Mouse (Mus musculus): ENCODE measurements around the gene Faap100.
"Not testable (repeated sequence)": the region's sequence is repeated elsewhere in the genome, so short reads cannot be mapped to it uniquely, and the experiment has no call there.

Gene Faap100

DNA sequence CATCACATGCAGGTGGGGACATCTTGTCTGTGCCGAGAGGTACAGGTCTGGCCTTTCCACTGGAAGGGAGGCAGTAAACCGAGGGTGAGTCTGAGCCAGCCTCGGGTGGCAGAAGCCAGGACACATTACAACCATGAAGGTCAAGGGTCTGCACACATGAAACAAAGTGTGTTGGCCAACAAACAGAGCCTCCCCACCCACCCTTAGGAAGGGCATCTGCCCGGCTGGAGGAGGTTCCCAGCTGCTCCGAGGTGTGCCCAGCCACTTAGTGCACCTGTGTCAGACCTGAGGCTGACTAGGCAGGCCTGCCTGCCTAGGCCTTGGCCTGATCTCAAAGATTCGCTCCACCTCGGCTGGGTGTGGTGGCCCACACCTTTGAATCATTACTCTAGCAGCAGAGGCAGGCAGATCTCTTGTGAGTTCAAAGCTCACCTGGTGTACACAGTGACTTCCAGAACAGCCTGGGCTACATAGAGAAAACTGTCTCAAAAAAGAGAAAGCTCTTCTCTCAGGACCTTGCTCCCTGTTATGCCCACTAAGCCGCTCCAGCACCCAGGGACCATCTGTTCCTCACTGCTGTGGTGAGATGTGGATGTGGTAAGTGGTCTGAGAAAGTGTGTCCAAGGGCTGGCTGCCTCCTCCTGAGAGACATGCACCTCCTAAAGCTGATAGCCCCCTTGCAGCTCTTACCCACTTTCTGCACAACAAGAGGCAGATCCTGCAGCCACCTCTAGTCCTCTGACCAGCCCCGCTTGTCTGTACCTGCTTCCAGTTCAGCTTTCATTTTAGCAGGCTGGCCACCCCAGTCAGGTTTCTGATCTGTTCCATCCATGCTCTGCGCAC, 27.1 kb downstream of the Faap100 start:
- DNase-seq (ENCODE audit: low spot score): no peak

DNA sequence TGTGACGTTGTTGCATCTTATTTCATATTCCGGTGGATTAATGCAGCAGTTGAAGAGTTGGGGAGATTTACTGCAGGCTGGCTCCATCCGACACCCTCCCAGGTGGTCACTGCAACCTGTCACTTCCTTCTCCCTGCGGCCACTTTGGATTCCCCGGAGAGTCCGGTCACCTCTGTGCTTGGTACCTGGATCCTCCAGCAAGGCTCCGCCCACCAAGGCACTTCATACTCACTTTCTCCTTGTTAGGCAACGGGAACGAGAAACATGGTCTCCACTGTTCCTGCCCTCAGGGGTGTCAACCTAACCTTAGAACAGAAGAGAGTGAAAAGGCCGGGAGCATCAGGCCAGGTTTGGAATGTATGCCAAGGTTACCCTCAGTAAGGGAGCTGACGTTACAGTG, 27.9 kb downstream of the Faap100 start:
- DNase-seq (ENCODE audit: low spot score): no peak

DNA sequence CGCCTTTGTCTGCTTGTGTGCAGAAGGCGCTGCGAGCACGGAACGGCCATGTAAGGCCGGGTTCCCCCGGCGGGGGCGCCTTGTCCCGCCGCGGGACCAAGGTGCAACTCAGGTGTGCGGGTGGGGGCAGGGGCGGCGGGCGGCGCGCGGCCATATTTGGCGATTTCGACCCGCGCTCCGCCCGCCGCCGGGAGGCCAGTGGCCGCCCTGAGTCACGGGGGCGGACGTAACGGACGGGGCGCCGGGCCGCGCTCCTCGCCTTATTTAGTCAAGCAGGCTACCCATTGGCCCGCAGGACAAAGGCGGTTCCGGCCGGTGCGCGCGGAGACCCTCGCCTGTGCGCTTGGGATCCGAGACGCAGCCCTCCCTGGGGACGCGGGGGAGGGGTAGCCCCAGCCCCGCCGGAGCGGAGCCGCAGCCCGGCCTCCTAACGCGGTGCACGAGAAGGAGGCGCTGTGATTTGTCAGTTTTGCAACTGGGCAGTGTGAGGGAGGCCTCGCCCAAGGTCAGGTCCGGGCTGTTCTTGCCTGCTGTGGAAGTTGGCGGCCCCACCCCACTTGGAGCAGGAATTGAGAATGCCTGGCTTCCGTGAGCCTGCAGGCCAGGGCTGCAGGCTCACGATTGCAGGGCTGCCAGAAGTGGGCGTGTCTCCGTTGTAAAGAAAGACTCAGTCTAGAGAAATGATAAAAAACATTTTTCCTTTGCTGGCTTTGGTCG, 28.4 kb downstream of the Faap100 start:
- DNase-seq (ENCODE audit: low spot score): peak; percentile 92

DNA sequence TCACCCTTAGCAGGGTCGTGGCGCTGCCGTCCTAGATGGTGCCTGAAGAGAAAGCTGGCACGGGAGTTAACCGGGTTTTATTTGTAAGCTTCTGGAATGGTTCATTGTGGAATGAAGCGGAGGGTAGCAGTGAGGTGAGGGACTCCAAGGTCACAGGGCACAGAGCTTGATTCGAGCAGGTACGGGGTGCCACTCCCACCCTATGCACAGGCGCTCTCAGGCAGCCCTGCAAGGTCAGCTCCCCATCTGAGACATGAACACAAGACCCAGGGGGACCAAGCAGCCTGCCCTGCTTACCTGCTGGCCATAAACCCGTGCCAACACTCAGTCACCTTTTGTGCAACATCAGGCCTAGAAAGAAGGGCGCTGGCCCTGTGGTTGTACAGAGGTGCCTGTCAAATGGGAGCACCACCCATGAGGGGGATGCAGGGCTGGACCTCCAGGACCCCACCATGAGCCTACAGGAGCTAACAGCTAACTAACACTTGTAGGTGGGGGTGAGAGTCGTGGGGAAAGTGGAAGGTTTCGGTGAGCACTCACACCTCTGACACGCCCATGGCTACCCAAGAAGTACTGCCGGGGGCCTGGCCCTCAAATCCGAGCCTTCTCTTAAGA, 29.1 kb downstream of the Faap100 start:
- peak; percentile 63 for DNase-seq (ENCODE audit: low spot score)

DNA sequence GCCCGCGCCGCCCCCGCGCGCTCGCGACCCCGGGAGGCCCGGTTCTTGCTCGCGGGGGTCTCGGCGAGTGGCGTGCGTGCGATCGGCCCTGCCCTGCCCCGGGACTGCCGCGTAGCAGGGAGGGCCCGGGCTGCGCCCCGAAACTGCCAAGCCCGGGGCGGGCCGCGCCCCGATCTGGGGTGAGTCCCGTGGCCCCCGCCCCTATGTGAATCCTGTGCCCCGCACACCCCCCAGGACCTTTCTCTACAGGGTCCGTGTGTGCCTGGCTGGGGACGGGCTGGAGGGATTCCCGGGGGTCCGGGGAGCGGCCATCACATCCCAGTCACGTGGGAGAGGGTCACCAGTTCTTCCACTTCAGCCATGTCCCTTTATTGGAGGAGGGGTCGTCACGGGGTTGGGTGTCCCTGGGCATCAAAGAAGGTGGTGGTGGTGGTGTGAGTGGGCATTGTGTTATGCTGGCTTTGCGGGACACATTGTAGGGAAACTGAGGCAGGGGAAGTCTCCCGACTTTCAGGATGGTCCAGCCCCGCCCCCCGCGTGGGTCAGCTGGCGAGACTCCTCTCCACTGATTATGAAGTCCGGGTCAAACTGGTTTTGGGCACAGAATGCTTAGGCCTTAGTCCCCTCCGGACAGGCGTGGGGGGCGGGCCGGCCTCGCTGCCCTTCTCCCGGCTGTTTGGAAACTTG, 29.7 kb downstream of the Faap100 start:
- DNase-seq (ENCODE audit: low spot score): peak; percentile 75

DNA sequence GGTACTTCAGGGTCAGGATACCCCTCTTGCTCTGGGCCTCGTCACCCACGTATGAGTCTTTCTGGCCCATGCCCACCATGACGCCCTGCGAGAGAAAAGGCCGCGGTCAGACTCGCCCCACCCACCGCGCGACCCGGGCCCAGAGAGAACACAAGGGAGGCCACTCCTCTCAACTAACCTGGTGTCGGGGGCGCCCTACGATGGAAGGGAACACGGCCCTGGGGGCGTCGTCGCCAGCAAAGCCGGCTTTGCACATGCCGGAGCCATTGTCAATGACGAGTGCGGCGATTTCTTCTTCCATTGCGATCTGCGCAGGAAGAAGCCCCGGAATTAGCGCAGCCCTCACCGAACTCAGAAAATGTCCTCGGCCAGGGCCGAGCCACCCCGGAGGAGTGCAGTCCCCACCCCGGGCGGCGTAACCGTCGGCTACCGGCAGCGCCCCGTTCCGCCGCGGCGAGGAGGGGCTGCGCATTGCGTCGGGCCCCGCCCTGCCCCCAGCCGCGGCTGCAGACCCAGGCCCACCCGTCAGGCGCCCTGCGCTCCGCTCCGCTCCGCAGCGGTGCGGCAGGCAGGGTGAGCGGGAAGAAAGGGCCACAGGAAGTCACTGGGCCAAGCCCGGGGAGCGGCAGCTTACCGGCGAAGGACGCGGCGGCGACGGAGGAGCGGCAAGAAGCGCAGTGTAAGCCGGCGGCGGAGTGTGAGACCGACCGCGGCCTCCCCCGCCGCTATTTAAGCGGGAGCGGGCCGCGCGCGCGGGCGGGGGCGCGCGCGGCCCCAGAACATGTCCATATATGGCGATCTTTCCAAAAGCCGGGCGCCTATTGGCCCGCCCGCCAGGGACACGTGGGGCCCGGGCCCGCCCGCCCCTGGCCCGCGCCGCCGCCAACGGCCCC, 30.5 kb downstream of the Faap100 start, which contains the start of gene Actg1:
Gene Actg1 (minus strand): TSS at position 752 of the 893 bp plus-strand sequence.
- peak; percentile 88 for DNase-seq (ENCODE audit: low spot score)

DNA sequence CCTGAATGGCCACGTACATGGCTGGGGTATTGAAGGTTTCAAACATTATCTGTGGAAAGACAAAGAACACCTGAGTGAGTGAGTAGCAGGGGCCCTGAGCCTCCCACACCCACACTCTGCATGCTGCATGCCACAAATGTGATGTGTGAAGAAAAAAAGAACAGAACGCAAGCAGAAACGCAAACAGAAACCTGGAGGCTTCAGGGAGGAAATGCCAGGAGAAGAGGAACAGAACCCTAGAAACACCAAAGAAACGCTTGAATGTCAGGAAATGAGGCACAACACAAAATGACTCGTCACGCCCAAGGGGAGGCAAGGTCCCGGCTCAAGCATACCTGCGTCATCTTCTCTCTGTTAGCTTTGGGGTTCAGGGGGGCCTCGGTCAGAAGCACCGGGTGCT, 31.3 kb downstream of the Faap100 start:
- DNase-seq (ENCODE audit: low spot score): no peak

DNA sequence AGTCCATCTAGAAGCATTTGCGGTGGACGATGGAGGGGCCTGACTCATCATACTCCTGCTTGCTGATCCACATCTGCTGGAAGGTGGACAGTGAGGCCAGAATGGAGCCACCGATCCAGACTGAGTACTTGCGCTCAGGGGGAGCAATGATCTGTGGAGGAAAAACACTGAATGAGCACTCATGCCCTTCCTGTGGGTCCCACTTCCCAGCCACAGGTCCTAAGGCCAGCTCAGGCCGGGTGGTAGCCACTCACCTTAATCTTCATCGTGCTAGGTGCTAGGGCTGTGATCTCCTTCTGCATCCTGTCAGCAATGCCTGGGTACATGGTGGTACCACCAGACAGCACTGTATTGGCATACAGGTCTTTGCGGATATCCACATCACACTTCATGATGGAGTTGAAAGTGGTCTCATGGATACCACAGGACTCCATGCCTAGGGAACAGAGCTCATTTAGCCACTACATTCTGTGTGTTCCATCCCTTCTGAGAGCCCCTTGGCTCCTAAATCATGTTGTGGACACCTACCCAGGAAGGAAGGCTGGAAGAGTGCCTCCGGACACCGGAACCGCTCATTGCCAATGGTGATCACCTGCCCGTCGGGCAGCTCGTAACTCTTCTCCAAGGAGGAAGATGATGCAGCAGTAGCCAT, 32.1 kb downstream of the Faap100 start:
- not testable (repeated sequence) for DNase-seq (ENCODE audit: low spot score)

DNA sequence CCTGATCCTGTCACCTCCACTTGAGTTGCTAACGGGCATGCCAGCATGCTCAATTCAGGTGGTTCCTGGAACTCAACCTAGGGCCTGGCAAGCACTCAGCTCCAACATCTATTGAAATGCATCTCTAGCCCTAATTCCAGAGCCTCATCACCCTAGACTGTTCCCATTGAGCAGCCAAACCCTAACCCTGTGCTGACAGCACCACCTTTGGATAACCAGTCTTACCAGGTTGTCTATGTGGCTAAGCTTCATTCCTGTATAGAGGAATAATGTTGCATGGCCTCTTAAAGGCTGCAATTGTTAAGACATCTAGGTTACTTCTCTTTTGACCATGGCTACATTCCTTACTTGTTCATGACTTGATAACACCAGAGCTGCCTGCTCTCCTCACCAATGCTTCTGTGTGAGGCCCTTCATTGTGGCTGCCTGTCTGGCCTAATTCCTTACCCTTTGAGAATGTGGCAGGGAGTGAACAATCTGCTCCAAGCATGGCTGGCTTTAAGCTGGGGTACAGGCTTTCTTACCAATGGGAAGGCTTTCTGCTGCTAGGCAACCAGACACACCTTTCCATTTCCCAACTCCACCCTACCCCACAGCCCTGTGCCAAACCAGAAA, 33.4 kb downstream of the Faap100 start:
- no peak for DNase-seq (ENCODE audit: low spot score)

DNA sequence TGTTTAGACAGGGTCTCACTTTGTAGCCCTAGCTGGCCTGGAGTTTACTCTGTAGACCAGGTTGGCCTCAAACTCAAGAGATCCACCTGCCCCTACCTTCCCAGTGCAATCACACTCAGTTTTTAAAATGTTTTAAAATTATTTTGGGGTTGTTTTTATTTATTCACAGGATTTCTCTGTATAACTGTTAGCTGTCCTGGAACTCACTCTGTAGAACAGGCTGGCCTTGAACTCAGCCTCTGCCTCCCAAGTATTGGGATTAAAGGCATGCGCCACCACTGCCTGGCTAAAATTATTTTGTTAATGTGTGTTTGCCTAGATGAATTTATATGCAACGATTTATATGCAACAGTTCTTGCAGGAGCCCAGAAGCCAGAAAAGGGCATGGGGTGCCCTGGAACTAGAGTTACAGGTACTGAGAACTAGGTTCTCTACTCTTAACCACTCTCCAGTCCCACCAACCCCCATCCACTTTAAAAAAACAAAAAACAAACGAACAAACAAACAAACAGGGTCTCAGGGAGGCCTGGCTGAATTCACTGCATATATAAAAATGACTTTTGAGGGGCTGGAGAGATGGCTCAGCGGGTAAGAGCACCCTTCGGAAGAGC, 34.1 kb downstream of the Faap100 start:
- DNase-seq (ENCODE audit: low spot score): no peak

DNA sequence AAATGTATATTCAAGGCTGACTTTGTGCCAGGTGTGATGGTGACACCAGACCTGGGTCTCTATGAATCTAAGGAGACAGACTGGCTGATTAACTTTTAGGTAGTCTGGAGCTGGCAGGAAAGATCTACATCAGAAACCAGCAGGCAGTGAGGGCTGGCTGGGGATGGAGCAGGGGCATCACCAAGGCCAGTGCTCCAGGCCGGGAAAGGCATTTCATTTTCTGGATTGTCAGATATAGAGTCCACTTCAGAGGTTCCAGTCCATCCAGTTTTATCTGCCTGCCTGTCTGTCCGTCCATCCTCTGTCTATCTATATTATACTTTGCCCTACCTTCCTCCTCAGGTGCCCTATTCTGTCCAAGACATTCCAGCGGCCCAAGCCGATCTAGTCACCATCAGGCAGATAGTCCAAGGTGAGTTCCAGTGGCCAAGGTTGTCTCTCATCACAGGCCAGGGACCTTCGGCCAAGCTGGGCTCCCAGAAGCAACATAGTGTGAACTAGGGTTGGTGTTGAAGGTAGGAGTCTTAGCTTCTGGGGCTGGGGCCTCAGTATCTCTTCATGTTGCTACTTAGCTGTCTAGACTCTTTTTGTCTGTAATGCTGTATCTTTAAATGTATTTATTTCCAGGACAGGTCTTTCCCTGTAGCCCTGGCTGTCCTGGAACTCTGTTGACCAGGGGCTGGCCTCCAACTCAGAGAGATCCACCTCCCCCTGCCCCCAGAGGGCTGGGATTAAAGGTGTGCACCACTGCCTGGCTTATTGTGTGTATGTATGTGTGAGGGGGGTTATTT, 34.9 kb downstream of the Faap100 start:
- DNase-seq (ENCODE audit: low spot score): no peak

DNA sequence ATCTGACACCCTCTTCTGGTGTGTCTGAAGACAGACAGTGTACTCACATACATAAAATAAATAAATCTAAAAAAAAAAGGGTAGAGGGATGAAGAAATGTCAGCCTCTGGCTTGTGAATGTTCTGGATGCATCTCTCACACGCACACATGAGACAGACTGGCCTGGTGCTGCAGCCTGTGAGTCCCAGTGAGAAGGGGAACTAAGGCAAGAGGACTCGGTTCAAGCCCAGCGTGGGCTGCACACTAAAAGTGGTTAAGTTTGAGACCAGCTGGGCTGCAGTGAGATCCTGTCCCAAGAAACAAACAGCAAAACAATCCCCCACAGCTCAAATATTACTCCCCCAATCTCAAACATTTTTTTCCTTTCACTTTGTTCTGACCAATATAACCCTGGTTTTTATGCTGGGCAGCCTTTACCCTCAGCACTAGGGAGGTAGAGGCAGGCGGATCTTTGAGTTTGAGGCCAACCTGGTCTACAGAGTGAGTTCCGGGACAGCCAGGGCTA, 35.9 kb downstream of the Faap100 start:
- no peak for DNase-seq (ENCODE audit: low spot score)

DNA sequence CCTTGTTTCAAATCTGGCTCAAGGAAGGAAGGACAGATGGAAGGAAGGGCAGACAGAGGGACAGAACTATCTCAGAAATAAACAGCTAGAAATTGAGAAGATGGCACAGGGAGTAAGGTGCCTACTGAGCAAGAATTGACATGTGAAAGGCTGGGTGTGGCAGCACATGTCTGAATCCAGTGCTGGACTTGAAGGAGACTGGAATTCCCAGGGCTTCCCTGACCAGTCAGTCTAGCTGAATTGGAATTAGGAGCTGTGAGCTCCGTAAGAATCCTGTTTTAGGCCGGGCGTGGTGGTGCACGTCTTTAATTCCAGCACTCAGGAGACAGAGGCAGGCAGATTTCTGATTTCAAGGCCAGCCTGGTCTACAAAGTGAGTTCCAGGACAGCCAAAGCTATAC, 36.9 kb downstream of the Faap100 start:
- DNase-seq (ENCODE audit: low spot score): no peak

DNA sequence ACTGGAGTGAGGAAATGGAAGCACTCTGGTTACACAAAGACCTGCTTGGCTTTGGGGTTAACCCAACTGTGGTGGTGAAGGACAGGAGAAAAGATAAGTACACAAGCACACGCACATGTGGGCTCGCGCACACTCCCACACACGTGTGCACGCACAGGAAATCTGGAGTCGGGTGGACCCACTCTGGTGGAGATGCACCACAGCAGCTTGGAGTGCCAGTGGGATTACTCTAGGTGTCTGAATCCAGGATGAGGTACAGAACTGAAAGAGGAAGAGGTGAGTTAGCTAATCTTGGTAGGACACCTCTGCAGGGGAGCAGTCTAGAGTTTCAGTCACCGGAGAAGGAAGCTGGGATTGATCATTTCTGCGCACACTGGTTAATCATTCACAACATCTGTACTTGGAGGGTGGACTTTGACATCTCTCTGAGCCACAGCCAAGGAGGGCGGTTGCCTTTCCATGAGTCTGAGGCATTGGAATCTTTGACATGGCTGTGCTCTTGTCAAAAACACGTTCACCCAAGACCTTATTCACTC, 38.5 kb downstream of the Faap100 start:
- DNase-seq (ENCODE audit: low spot score): no peak

DNA sequence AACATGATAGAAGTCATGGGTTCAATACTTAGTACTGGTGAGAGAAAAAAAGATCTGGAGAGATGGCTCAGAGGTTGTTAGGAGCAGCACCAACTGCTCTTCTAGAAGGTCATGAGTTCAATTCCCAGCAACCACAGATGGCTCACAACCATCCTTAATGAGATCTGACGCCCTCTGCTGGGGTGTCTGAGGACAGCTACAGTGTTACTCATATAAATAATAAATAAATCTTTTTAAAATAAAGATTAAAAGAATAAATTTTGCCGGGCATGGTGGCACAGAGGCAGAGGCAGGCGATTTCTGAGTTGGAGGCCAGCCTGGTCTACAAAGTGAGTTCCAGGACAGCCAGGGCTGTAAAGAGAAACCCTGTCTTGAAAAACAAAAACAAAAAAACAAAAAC, 39.8 kb downstream of the Faap100 start:
- DNase-seq (ENCODE audit: low spot score): no peak

DNA sequence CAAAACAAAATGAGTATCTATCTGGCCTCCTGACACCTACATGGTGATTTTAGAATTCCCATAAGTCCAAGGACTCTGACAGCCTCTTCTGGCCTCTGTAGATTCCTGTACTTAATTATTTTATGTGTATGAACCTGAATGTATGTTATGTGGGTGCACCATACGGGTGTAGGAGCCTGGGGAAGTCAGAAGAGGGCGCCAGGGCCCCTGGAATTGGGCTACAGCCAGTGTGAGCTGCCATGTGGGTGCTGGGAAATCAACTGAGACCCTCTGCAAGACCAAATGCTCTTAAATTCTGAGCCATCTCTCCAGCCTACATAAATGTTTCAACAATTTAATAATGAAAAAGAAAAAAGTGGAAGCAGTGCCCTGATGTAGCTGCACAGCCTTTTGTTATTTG, 41.1 kb downstream of the Faap100 start:
- DNase-seq (ENCODE audit: low spot score): no peak

DNA sequence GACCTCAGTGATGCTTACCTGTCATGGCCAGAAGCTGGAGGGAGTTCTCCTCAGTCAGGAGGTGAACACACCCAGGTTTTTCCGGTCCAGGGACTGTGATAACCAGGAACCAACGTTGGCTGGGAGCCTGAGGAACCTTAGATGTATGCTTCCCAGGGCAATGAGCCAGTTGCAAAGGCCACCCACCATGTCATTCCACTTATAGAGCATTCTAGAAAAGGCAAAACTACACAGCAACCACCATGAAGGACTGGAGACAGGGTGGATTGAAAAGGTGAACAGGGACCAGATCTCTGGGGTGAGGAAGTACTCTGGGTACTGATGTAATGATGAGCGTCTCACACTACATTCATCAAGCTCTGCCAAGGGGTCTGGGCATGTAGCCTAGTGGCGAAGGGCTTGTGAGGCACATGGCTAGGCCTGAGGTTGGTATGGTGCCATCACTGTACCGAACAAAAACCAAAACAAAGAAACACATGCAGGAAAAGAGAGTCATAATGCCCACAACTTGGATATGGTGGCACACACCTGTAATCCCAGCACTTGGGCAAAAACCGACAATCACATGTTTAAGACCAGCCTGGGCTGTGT, 43.0 kb downstream of the Faap100 start:
- DNase-seq (ENCODE audit: low spot score): no peak

DNA sequence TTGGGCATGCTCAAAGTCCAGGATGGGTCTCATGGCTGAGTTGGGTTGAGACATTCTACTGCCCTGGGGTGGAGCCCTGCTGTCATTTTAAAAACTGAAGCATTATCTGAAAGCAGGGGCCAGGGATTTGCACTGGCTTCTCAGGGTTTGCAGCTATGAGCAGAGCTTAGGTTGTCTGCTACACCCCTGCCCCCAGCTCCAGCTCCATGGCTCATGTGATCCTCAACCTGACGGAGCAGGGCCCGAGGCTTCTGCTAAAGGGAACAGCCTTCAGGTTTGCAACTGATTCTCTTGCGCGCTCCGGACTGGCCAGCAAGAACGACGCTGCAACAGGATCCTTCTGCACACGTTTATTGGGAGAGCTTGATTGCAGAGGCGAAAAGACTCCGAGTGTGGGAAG, 58.4 kb downstream of the Faap100 start:
- DNase-seq (ENCODE audit: low spot score): no peak
